Mouse (Mus musculus) fat pad, adult 2 months (tissue): ENCODE measurements around the gene Grm4.

Source experiments
- DNase-seq: peaks from one replicate; pipeline ENCODE4 v3.0.0-alpha.2; 2011; ENCODE audit warnings: low read depth, low spot score; ENCODE audit errors: extremely low read depth

Gene Grm4

DNA sequence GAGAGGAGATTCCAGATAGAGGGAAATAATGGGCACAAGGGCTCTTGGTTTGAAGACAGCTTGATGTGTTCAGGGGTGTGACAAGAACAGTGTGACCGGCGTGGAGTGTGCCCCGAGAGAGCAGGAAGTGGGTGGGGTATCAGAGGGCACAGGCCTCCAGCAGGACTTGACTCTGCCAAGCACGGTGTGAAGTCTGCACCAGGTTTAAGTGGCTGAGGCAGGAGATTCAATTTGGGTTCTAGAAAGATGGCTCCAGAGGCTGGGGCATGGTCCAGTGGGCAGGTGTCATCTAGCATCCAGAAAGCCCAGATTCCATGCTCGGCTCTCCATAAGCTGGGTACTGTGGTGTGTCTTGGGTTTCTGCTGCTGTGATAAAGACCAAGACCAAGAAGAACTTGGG lies 23.4 kb downstream of the Grm4 start:
- no peak for DNase-seq

DNA sequence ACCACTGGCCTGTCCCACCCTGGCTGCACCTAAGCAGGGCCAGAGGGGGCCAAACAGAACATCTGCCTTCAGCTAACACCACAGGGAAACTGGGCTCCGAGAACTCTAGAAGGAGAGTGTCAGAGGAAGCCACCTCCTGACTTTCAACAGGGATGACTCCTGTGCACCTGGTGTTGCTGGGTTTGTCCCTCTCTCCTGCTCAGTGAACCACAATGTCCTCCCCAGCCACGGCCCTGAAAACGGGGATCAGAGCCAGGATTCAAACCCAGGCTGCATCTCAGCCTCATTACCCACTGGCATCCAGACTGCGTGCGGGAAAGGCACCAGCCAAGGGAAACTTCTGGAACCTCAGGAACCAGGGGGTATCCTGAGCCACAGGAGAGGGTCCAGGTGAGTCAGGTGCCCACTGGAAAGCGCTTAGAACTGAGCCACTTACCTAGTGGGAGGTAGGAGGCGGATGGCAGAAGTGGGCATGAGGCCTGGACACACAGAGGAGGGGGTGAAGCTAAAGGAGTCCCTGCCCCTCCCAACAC lies 26.1 kb downstream of the Grm4 start:
- DNase-seq: no peak

DNA sequence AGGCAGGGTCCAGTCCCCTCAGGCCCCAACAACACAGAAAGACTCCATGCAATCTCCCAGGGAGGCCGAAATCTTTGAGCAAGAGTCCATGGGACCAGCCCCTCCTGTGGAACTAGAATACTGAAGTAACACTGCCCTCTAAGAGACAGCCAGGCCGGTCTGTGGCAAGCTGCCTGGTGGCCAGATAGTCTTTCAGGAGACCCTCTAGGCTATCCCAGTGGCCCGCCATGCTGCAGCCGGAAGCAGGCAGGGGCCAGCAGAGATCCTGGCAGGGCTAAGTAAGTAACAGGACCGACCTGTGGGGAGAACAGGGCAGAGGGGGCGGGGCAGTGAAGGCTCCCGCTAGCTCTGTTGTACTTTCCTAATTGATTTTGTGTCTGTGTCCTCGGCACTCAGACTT lies 27.2 kb downstream of the Grm4 start:
- no peak for DNase-seq

DNA sequence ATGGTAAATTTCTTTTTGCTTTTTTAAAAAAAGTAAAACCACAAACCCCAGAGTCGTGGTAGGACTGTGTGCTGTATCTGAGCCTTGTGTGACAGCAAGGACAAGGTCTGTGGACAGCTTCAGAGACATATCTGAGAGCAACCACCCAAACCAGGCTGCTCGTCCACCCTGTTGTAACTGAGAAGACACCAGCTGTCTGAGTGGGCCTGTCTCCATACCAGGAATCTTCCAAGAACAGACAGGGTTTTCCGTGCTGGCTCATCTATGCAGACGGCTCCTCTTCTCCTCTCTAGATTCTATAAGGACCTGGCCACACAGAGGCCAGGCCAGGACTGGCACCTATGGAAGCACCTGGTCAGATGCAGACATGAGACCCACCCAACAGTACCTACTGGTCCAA lies 27.8 kb downstream of the Grm4 start:
- no peak for DNase-seq

GRCm38 (mm10) chr17:27488173-27488823 lies 32.9 kb downstream of the Grm4 start:
- no peak for DNase-seq

- DNase-seq: no peak
Observed at GRCm38 (mm10) chr17:27485940-27486339, 35.3 kb downstream of the Grm4 start.

DNA sequence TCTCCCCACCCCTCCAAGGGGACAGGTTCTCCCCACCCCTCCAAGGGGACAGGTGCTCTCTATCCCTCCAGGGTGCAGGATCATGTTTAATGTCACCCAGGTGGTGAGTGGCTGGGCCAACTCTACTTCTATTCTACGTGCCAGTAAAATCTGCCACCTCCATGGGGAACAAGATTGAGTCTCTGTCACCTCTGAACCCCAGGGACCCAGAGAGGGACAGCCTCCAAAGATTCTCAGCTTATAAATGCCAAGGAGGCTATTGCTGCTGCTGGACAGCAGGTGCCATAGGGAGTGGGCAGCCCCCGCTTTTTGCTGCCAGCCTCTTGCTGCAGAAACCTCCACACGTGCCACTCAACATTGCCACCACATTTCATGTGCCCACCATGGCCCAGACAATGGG lies 37.6 kb downstream of the Grm4 start:
- DNase-seq: no peak

- no peak for DNase-seq
Observed at GRCm38 (mm10) chr17:27480143-27481103, 40.8 kb downstream of the Grm4 start.

GRCm38 (mm10) chr17:27475650-27476049 lies 45.6 kb downstream of the Grm4 start:
- no peak for DNase-seq

DNA sequence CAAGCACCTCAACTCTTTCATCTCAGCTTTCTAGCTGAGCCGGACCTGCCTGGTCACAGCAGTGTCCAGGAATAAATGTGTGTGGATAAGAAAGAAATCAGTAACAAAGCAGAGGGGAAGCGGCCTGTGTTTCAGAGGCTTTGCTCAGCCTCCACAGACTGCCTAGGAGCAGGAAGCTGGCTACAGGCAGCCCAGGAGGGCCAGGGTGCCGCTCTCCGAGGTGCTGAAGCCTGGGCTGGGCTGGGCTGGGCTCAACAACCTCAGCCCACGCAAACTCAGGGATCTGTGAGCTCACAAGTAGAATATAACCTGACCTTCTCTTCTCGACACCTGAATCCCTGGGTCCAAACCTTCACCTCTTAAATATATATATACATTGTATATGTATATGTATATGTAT lies 54.6 kb downstream of the Grm4 start:
- DNase-seq: no peak

DNA sequence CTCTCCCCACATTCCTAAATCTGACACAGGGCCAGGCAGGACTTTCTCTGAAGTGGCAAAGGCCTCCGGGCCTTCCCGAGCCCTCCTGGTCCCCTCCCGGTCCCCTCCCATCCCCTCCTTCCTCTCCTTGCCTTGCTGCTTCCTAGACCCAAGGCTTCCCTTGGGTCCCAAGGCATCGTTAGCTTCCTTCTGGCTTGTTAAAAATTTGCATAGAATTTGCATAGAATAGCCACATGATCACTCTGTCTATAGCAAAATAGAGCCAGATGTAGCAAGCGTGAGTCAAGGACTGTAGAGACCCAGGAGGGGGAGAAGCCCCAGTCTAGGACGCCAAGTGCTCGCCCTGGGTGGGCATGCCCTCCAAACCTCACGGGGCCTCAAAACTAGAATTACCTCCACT lies 55.3 kb downstream of the Grm4 start:
- DNase-seq: no peak

DNA sequence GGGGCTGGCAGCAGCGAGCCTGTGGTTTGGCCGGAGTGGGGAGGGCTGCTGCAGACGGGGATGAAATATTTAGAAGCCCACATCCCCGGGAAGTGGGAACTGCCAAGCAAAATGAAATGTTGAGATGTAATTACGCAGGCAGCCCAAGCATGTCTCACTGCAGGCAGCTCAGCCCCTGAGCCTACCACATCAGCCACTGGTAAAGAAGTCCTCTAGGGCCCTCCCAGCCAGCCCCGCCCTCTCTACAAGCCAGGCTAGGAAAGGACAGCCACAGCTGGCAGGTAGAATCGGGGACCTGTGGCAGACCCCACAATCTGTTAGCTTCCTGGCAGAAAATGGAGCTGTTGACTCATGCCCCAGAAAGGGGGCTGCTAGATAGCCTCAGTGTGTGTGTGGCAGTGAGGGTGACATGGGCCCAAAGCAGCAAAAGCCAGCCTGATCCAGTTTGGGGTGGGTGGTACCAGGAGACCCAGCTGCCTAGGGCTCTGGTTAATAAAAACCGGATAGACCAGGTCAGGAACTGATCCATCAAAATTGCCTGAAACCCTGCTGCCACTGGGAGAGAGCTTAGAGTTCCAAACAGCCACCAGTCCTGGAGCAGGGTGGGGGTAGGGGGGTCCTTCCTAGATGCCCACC lies 56.8 kb downstream of the Grm4 start:
- no peak for DNase-seq

DNA sequence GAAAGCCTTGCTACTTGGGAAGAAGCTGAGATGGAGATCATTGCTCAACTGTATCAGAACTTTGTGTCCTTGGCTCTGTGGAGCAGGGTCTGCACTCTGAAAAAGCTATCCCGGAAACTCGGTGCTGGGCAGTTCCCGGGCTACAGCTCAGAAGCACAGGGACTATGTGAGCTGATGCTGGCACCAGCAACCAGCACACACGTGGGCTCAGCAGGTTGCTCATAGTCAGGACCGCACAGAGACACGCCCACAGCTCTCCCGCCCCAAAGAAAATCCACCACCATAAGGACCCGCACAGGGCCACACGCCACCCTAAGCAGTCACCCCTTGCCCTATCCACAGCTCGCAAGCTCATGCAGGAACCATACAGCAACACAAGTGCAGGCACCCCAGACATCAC lies 61.2 kb downstream of the Grm4 start:
- DNase-seq: no peak

GRCm38 (mm10) chr17:27459241-27459640 lies 62.0 kb downstream of the Grm4 start:
- DNase-seq: no peak

DNA sequence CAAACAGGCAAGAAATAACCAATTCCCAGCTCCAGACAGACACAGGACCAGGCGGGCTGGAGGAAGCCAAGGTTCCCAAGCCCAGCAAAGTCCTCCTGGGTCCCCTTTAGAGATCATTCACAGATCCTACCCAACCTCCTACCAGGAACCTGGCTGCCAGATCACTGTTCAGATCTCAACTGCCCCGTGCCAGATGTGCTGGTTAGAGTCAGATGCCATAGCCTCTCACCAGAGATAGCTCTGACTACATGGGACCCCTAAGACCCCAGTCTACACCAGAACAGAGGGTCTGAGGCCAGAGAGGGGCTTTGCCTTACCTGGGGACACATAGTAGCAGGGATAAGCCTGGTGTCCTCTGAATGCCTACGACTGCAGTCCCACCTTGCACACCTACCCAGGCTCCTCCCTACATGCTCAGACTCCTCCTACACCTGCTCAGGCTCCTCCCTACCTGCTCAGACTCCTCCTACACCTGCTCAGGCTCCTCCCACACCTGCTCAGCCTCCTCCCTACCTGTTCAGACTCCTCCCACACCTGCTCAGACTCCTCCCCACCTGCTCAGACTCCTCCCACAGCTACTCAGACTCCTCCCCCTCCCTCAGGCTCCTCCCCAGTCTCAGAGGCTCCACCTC lies 63.2 kb downstream of the Grm4 start:
- no peak for DNase-seq

DNA sequence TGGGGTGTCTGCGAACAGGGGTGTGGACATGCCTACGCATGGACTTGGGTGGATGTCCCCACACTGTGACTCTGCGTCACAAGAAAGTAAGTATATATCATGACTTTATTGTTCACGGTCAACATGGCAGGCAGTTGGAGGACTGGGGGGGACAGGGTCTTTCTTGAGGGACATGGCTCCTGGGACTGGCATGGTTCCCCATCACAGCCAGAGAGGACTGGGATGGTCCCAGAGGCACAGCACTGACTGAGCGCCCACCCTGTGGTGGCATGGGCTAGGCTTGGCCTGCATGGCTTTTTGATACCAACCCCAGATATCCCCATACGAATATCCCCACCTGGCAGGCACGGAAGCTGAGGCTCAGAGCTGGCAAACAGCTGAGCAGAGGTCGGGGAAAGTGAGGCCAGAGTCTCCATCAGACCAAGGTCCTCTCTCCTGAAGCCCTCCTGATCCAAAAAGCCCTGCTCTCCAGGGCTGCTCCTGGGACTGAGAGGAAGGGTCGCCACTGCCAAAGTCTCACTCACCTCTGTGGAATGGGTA lies 64.1 kb downstream of the Grm4 start:
- no peak for DNase-seq

DNA sequence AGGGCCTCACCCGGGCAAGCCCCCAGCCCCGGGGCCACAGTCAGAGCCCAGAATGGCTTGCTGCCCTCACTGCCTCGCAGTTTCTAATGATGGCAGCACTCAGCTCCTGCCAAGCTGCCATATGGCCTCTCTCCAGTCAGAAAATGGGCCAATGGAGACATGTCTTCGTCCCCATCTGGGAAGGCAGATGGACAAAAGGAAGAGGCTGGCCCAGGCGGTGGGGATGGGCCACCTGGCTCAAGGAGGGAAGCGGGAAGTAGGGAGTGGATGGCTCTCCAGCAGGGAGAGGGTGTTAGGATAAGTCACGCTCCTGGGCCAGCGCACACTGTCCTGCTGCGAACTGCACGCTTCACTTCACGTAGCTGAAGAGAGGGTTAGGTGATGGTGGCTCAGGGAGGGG lies 64.8 kb downstream of the Grm4 start:
- DNase-seq: no peak

DNA sequence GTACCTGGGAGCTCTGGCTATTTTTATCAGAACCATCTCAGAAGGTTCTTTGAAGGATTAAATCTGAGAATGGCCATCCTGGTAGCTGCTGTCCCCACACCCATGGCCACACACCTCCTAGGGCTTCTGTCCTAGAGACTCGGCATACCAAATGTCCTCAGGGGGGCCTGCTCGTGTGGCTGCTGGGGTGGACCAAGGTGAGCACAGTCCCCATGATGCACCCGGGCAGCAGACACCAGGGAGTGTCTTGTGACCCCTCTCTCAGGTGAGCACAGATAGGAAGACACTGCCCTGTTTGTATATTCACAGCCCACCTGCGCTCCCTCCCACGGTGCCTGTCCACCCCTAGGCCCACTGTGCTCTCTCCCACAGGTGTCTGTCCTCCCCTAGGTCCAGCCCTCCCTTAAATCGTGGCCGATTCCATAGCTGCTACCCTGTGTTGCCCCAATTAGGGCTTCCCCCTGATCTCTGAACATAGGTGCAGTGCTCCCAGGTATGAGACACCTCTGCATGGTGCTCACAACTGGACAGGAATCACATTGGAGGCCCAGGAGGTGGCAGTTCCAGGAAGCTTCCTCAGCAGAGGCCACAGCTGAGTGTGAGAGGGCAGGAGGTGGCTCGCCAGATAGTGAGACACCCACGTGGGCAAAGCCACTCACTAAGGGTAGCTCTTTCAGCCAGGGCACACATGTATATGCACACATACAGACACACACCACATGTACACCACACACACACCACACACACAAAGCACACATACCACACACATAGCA lies 66.0 kb downstream of the Grm4 start:
- DNase-seq: no peak

- DNase-seq: no peak
Observed at GRCm38 (mm10) chr17:27454396-27454795, 66.8 kb downstream of the Grm4 start.

- no peak for DNase-seq
Observed at GRCm38 (mm10) chr17:27453045-27453444, 68.2 kb downstream of the Grm4 start.
